Mouse (Mus musculus): ENCODE results near the gene Olfm2. TPM values are rescaled to one million over a fixed set of nuclear protein-coding genes. Genes with fewer than 3 reads are reported as not detected.

Olfm2 gene
- polyA plus RNA-seq, 1 experiment from 2014 or later: 64.4 TPM

- Histone ChIP-seq H3K4me3 (ENCODE audit: low read depth, low read length) (peak within 1 kb of the TSS; percentile 83), H3K4me2 (replicated peaks; ENCODE audit: low read depth, low read length) (peak within 1 kb of the TSS; percentile 97), H3K27ac (ENCODE audit: low read depth, low read length) (peak within 1 kb of the TSS; percentile 92), H3K4me1 (replicated peaks; ENCODE audit: control insufficient read depth, insufficient read depth, low read length) (peaks cover 2% of the 10 kb centered on the region; the same call in 1 of the 2 replicates), H3K9me3 (ENCODE audit: control insufficient read depth, low read length) (no peaks in the 10 kb centered on the region), H3K9ac (ENCODE audit: low read depth, low read length) (peak within 1 kb of the TSS; percentile 49), H3K36me3 (ENCODE audit: control insufficient read depth, insufficient read depth, low read length) (no peaks in the 10 kb centered on the region), H3K27me3 (ENCODE audit: control insufficient read depth, insufficient read depth, low read length) (no peaks in the 10 kb centered on the region)
- WGBS: under 1% methylated on average over 43 of the region's 43 CpGs
- DNase-seq (ENCODE audit: low spot score) (peak; percentile 85), ATAC-seq (ENCODE audit: low FRiP score) (0 out of 2 replicates have a peak, but pooled peaks have one; percentile 20)
These were observed 101.6 kb downstream of the Olfm2 start, which contains the start of gene Fbxl12 for GRCm38 (mm10) chr9:20644360-20645081. Gene Fbxl12, minus strand, starts transcription at chr9:20644767.

GRCm38 (mm10) chr9:20643781-20644180, 102.4 kb downstream of the Olfm2 start:
- Histone ChIP-seq H3K4me3 (ENCODE audit: low read depth, low read length) (peak overlapping the region; percentile 83), H3K4me1 (replicated peaks; ENCODE audit: control insufficient read depth, insufficient read depth, low read length) (peaks cover 2% of the 10 kb centered on the region; the same call in 1 of the 2 replicates), H3K9me3 (ENCODE audit: control insufficient read depth, low read length) (no peaks in the 10 kb centered on the region), H3K36me3 (ENCODE audit: control insufficient read depth, insufficient read depth, low read length) (no peaks in the 10 kb centered on the region; the same call in 1 of the 2 replicates), H3K27me3 (ENCODE audit: control insufficient read depth, insufficient read depth, low read length) (no peaks in the 10 kb centered on the region), H3K9ac (ENCODE audit: low read depth, low read length) (peak overlapping the region; percentile 49), H3K4me2 (replicated peaks; ENCODE audit: low read depth, low read length) (peak overlapping the region; percentile 97), H3K27ac (ENCODE audit: low read depth, low read length) (0 out of 2 replicates have a peak overlapping the region, but pooled peaks have one; percentile 92)
- DNase-seq (ENCODE audit: low spot score) (peak; percentile 19), ATAC-seq (ENCODE audit: low FRiP score) (no peak)
- 14% methylated on average over 13 of the region's 13 CpGs for WGBS

GRCm38 (mm10) chr9:20642896-20643466, 103.2 kb downstream of the Olfm2 start:
- Histone ChIP-seq H3K4me1 (replicated peaks; ENCODE audit: control insufficient read depth, insufficient read depth, low read length) (peaks cover 2% of the 10 kb centered on the region; the same call in 1 of the 2 replicates), H3K27me3 (ENCODE audit: control insufficient read depth, insufficient read depth, low read length) (no peaks in the 10 kb centered on the region), H3K4me2 (replicated peaks; ENCODE audit: low read depth, low read length) (peak overlapping the region; percentile 97), H3K9ac (ENCODE audit: low read depth, low read length) (peak overlapping the region; percentile 49), H3K36me3 (ENCODE audit: control insufficient read depth, insufficient read depth, low read length) (no peaks in the 10 kb centered on the region; the same call in 1 of the 2 replicates), H3K27ac (ENCODE audit: low read depth, low read length) (peak overlapping the region; percentile 92), H3K4me3 (ENCODE audit: low read depth, low read length) (peak overlapping the region; percentile 83), H3K9me3 (ENCODE audit: control insufficient read depth, low read length) (no peaks in the 10 kb centered on the region)
- ATAC-seq (ENCODE audit: low FRiP score) (peak; percentile 87), DNase-seq (ENCODE audit: low spot score) (peak; percentile 90)
- under 1% methylated on average over 30 of the region's 30 CpGs for WGBS

- H3K4me3 ChIP-seq (ENCODE audit: low read depth, low read length): peak within 1 kb of the TSS; percentile 83
- H3K9me3 ChIP-seq (ENCODE audit: control insufficient read depth, low read length): no peaks in the 10 kb centered on the region
- peak within 1 kb of the TSS; percentile 84 for H3K9ac ChIP-seq (ENCODE audit: low read depth, low read length)
- H3K36me3 ChIP-seq (ENCODE audit: control insufficient read depth, insufficient read depth, low read length): no peaks in the 10 kb centered on the region; the same call in 1 of the 2 replicates
- DNase-seq (ENCODE audit: low spot score) (peak; percentile 93), ATAC-seq (ENCODE audit: low FRiP score) (peak; percentile 89)
- no peaks in the 10 kb centered on the region for H3K27me3 ChIP-seq (ENCODE audit: control insufficient read depth, insufficient read depth, low read length)
- H3K27ac ChIP-seq (ENCODE audit: low read depth, low read length): peak within 1 kb of the TSS; percentile 92
- under 1% methylated on average over 51 of the region's 51 CpGs for WGBS
- peak within 1 kb of the TSS; percentile 97 for H3K4me2 ChIP-seq (replicated peaks; ENCODE audit: low read depth, low read length)
- peaks cover 2% of the 10 kb centered on the region; the same call in 1 of the 2 replicates for H3K4me1 ChIP-seq (replicated peaks; ENCODE audit: control insufficient read depth, insufficient read depth, low read length)
These were observed 103.9 kb downstream of the Olfm2 start, which contains the start of gene Ubl5 for GRCm38 (mm10) chr9:20642101-20642895. Gene Ubl5, plus strand, starts transcription at chr9:20642878.

- no peak for DNase-seq (ENCODE audit: low spot score)
- WGBS: 35% methylated on average over 6 of the region's 6 CpGs
- peak overlapping the region; percentile 84 for H3K9ac ChIP-seq (ENCODE audit: low read depth, low read length)
- no peaks in the 10 kb centered on the region; the same call in 1 of the 2 replicates for H3K36me3 ChIP-seq (ENCODE audit: control insufficient read depth, insufficient read depth, low read length)
- peak overlapping the region; percentile 83 for H3K4me3 ChIP-seq (ENCODE audit: low read depth, low read length)
- 0 out of 2 replicates have a peak overlapping the region, but pooled peaks have one; percentile 17 for H3K27ac ChIP-seq (ENCODE audit: low read depth, low read length)
- H3K27me3 ChIP-seq (ENCODE audit: control insufficient read depth, insufficient read depth, low read length): no peaks in the 10 kb centered on the region
- no peak for ATAC-seq (ENCODE audit: low FRiP score)
- H3K4me1 ChIP-seq (replicated peaks; ENCODE audit: control insufficient read depth, insufficient read depth, low read length): peaks cover 2% of the 10 kb centered on the region; the same call in 1 of the 2 replicates
- no peaks in the 10 kb centered on the region for H3K9me3 ChIP-seq (ENCODE audit: control insufficient read depth, low read length)
- peak overlapping the region; percentile 97 for H3K4me2 ChIP-seq (replicated peaks; ENCODE audit: low read depth, low read length)
These were observed 104.6 kb downstream of the Olfm2 start for GRCm38 (mm10) chr9:20641501-20641900.

- Histone ChIP-seq H3K4me2 (replicated peaks; ENCODE audit: low read depth, low read length) (no peak overlapping the region), H3K4me1 (replicated peaks; ENCODE audit: control insufficient read depth, insufficient read depth, low read length) (peaks cover 2% of the 10 kb centered on the region; the same call in 1 of the 2 replicates), H3K4me3 (ENCODE audit: low read depth, low read length) (no peak overlapping the region), H3K9ac (ENCODE audit: low read depth, low read length) (no peak overlapping the region), H3K27me3 (ENCODE audit: control insufficient read depth, insufficient read depth, low read length) (no peaks in the 10 kb centered on the region), H3K27ac (ENCODE audit: low read depth, low read length) (no peak overlapping the region), H3K9me3 (ENCODE audit: control insufficient read depth, low read length) (no peaks in the 10 kb centered on the region), H3K36me3 (ENCODE audit: control insufficient read depth, insufficient read depth, low read length) (no peaks in the 10 kb centered on the region; the same call in 1 of the 2 replicates)
- DNase-seq (ENCODE audit: low spot score) (no peak), ATAC-seq (ENCODE audit: low FRiP score) (no peak)
- WGBS: 95% methylated on average over 4 of the region's 4 CpGs
These were observed 106.7 kb downstream of the Olfm2 start for GRCm38 (mm10) chr9:20639486-20639885.

- Histone ChIP-seq H3K36me3 (ENCODE audit: control insufficient read depth, insufficient read depth, low read length) (no peaks in the 10 kb centered on the region; the same call in 1 of the 2 replicates), H3K9me3 (ENCODE audit: control insufficient read depth, low read length) (no peaks in the 10 kb centered on the region), H3K4me3 (ENCODE audit: low read depth, low read length) (no peak overlapping the region), H3K4me1 (replicated peaks; ENCODE audit: control insufficient read depth, insufficient read depth, low read length) (peaks cover 2% of the 10 kb centered on the region; the same call in 1 of the 2 replicates), H3K4me2 (replicated peaks; ENCODE audit: low read depth, low read length) (no peak overlapping the region), H3K9ac (ENCODE audit: low read depth, low read length) (no peak overlapping the region), H3K27ac (ENCODE audit: low read depth, low read length) (no peak overlapping the region), H3K27me3 (ENCODE audit: control insufficient read depth, insufficient read depth, low read length) (no peaks in the 10 kb centered on the region)
- no peak for ATAC-seq (ENCODE audit: low FRiP score)
- no peak for DNase-seq (ENCODE audit: low spot score)
- 95% methylated on average over 19 of the region's 19 CpGs for WGBS
These were observed 107.6 kb downstream of the Olfm2 start for GRCm38 (mm10) chr9:20638552-20638951.

GRCm38 (mm10) chr9:20636790-20637189, 109.4 kb downstream of the Olfm2 start:
- WGBS: 83% methylated on average over 2 of the region's 2 CpGs
- peaks cover 2% of the 10 kb centered on the region; the same call in 1 of the 2 replicates for H3K4me1 ChIP-seq (replicated peaks; ENCODE audit: control insufficient read depth, insufficient read depth, low read length)
- H3K9me3 ChIP-seq (ENCODE audit: control insufficient read depth, low read length): no peaks in the 10 kb centered on the region
- H3K9ac ChIP-seq (ENCODE audit: low read depth, low read length): no peak overlapping the region
- ATAC-seq (ENCODE audit: low FRiP score) (no peak), DNase-seq (ENCODE audit: low spot score) (no peak)
- H3K27ac ChIP-seq (ENCODE audit: low read depth, low read length): no peak overlapping the region
- no peaks in the 10 kb centered on the region for H3K27me3 ChIP-seq (ENCODE audit: control insufficient read depth, insufficient read depth, low read length)
- H3K36me3 ChIP-seq (ENCODE audit: control insufficient read depth, insufficient read depth, low read length): no peaks in the 10 kb centered on the region; the same call in 1 of the 2 replicates
- H3K4me3 ChIP-seq (ENCODE audit: low read depth, low read length): no peak overlapping the region
- no peak overlapping the region for H3K4me2 ChIP-seq (replicated peaks; ENCODE audit: low read depth, low read length)
